Mouse (Mus musculus): Measurements from ENCODE around the gene Eif4a1. TPM values are rescaled to one million over a fixed set of nuclear protein-coding genes. Genes with fewer than 3 reads are reported as not detected.

Eif4a1 gene
- total RNA-seq, 1 experiment from 2014 or later: 624 TPM

DNA sequence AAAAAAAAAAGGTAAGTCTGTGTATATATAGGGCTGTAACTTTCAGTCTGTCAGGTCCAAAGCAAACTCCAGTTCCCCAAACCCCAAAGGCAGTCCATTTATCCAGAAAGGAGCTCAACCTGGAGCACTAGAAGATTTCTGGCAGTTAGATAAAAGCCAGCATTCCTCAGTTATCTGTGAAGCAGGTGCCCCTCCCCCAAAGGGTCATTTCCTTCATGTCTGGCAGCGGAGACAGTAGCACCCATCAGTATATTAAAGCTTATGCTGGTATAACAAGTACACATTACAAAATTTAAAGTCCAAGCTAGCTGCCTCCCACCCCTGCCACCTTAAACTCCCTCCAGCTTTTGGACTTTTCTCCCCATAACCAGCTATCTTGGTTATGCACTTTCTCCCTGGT, 27.4 kb upstream of the Eif4a1 start:
- no peak for DNase-seq

DNA sequence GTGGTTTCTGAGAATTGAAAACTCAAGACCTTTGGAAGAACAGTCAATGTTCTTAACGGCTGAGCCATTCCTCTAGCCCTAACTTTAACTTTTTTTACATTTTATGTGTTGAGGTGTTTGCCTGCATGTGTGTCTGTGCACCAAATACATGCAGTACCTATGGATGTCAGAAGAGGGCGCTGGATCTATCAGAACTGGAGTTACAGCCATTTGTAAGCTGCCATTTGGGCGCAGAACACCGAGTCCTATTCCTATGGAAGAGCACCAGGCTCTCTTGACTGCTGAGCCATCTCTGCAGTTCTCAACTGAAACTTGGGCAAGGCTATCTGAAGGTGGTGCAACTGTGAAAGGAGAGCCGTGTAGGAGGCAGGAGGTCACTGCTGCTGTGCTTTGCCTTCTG, 26.4 kb upstream of the Eif4a1 start:
- no peak for DNase-seq

GRCm38 (mm10) chr11:69697396-69697795, 25.2 kb upstream of the Eif4a1 start:
- DNase-seq: no peak

DNA sequence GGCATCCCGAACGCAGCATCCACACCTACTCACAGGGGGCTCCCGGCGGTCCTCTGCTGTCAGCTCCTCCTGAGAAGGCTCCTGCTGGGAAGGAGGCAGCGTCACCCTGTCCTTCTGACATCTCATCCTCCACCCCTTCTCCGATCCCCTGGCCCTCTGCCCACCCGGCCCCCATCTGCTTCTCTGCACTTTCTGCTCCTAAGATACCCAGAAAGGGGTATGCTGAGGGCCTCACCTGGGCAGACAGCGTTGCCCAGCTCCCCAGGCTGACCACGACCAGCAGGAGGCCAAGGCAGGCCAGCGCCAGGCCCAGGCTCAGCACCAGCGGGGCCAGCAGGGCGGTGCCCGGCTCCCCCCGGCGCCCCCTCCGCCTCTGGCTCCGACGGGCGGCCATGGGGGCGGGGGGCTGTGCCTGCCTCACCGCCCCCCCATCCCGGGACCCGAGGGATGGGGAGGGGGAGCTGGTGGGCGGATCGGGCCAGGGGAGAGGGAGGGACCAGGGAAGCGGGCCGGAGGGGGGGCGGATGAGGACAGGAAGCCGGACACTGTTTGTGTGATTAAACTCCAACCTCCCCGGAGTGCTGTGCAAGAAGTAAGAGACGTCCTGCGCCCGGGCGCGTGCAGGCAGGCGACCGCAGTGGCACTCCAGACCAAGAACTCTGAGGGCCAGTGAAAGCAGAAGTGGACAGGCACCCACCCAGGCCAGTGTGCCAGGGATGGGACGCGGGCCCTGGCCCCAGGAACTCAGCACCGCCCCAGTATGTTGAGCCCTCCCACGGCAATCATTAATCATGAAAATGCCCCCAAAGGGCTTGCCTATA, 23.3 kb upstream of the Eif4a1 start, which contains the start of the genes Tnfsf12 and Tnfsfm13:
Gene Tnfsf12 (minus strand): TSS at position 489 of the 821 bp plus-strand sequence.
Gene Tnfsfm13 (minus strand): TSS at position 738 of the 821 bp plus-strand sequence.
- DNase-seq: peak; percentile 77

DNA sequence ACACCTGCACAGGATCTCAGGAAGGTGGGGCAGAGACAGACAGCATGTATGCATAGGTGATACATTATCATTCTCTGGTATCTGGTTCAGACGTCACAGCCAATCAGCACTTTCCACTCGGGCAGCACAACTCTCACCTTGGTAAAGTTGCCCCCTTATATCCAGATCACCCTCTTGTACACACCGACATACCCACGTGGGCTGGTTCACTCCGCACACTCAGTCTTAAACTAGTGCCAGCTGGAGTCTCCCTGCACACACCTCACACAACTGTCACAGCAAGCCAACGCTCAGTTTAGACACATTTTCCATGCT, 22.8 kb upstream of the Eif4a1 start:
- DNase-seq: no peak

- no peak for DNase-seq
Observed at GRCm38 (mm10) chr11:69693421-69693965, 21.3 kb upstream of the Eif4a1 start.

- DNase-seq: no peak
Observed at GRCm38 (mm10) chr11:69692863-69693262, 20.6 kb upstream of the Eif4a1 start.

GRCm38 (mm10) chr11:69692196-69692811, 20.1 kb upstream of the Eif4a1 start:
- DNase-seq: no peak

- no peak for DNase-seq
Observed at GRCm38 (mm10) chr11:69689891-69690290, 17.7 kb upstream of the Eif4a1 start.

DNA sequence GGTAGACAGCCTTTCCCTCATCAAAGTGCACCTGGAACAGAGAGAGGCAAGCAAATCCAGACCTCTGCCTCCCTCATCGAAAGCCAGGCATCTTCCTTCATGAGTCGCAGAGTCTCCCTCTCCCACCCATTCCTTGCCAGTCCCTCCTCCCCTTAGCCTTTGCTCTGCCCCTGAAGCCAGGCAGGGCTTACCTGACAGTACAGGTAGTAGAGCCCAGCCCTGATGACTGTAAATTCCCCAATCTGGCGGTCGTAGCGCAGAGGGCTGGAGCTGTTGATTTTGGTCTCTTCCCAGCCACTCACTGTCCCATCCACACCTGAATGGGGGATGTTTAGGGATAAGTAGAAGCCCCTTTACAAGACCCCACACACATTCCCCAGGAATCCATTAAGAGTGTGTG, 14.8 kb upstream of the Eif4a1 start:
- DNase-seq: no peak

- DNase-seq: peak; percentile 71
Observed at GRCm38 (mm10) chr11:69686377-69686776, 14.2 kb upstream of the Eif4a1 start.

DNA sequence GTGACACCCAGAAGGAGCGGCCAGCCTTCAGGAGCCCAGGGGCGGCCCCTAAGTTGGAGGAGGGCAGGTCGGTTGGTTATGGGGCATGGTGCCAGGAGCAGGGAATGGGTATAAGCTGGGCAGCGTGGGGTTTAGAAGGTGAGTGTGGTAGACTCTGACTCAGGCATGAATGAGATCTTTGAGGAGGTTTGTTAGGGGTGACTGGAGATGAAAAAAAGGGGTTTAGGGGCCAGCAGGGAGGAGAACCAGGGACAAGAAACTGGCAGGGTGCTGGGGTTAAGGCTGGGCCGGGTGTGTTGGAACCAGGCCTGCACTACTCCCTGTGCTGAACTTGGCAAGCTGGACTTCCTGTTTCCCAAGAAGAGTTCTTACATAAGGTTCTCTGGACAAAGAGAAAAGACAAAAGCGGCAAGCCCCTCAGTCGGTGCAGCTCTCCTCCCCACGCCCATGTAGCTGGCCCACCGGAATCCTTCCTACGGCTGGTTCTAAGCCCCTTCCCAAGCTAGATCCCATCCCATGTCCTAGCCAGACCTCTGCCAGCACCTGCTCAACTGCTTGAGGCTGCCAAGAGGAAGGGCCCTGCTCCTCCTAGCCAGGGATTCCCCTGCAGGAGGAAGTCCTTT, 13.4 kb upstream of the Eif4a1 start, which contains the start of gene Tnfsf13:
Gene Tnfsf13 (minus strand): TSS at position 259 of the 623 bp plus-strand sequence.
- DNase-seq: peak; percentile 55

DNA sequence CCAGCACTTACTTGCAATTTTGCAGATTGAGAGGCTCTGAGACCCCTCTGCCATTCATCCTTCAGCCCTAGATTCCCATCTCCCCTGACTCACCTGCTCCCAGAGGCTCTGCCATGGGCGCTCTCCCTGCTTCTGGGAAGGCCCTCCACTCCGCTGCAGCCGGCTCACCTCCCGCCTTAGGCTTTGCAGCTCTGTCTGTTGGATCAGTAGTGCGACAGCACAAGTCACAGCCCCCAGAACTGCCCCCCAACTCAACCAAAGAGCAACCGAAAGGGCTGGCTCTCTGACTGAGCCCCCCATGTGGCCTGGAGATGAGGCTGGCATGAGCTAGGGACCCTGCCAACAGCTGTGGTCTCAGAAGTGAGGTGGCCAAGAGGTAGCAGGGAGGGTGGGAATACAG, 12.7 kb upstream of the Eif4a1 start:
- no peak for DNase-seq

- no peak for DNase-seq
Observed at GRCm38 (mm10) chr11:69684128-69684745, 12.0 kb upstream of the Eif4a1 start.

GRCm38 (mm10) chr11:69683576-69683975, 11.4 kb upstream of the Eif4a1 start:
- no peak for DNase-seq

DNA sequence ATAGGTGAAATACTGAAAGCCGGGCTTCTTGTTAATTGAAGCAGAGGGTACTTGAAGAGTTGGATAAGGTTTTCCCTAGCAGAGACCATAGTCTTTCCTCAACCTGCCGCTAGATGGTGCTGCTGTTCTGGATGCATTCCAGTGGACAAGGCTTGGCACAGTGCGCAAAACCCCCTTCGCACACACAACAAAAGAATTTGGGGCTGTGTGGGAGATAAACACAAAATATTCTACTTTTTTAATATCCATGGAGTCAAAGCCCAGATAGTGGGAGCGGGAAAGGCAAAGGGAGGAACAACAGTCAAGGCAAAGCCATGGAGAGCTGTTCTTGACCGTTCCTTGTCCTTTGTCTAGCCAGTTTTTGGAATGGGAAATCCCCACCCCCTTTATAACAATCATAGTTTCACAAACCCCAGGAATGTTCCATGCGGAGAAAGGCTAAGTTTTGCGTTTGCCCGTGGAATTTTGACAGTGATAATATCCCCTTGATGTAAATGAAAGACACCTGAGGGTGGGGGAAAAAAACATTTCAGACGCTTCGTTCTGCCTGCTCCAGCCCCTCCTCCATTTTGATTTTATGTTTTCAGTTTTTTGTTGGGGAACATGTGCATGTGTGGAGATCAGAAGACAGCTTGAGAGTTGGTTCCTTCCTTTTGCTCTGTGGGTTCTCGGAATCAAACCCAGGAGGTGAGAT, 10.8 kb upstream of the Eif4a1 start:
- peak; percentile 84 for DNase-seq

- no peak for DNase-seq
Observed at GRCm38 (mm10) chr11:69682209-69682839, 10.1 kb upstream of the Eif4a1 start.

- peak; percentile 97 for DNase-seq
Observed at GRCm38 (mm10) chr11:69681314-69682208, 9.3 kb upstream of the Eif4a1 start, which contains the start of gene Senp3. Gene Senp3 (minus strand): TSS chr11:69682084.

GRCm38 (mm10) chr11:69680136-69680855, 8.1 kb upstream of the Eif4a1 start:
- DNase-seq: no peak
